ENCODE assay signal across 18 mouse cellular contexts in the genomic region with DNA sequence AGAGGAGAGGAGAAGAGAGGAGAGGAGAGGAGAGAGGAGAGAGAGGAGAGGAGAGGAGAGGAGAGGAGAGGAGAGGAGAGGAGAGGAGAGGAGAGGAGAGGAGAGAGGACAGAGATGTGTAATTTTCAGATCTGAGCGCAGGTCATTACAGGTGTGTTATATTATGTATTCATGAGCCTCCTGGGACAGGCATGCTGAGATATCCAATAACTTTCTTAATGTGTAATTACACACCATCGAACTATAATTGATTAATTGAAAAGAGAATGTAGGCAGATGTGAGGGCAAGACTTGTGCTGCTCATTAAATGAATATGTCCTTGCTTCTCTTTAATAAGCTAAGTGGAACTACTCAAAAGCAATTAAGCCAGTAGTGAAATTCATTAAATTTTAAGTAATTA.
"Had no signal": no experiment of that assay in that cellular context is flagged by ENCODE, and none has a peak within 500 bp of the region (broad histone marks: within the 10 kb centered on the region; RNA-seq: fewer than 3 reads in every experiment).

No protein-coding gene starts in this region.

- H3K4me2 ChIP-seq: lung, embryonic 14.5 days; midbrain, embryonic 12.5 days; neural tube, embryonic 12.5 days had no signal

- H3K36me3 ChIP-seq: midbrain, embryonic 10.5 days; midbrain, embryonic 12.5 days; neural tube, embryonic 12.5 days had no signal

- H3K27me3 ChIP-seq: midbrain, embryonic 12.5 days had no signal

- H3K4me3 ChIP-seq: midbrain, embryonic 10.5 days; midbrain, embryonic 12.5 days; myocyte; neural tube, embryonic 12.5 days had no signal

- DNase-seq: lung, adult 18-20 months; lung, embryonic 14.5 days; lung, postnatal 10 days; lung, postnatal 4 days; midbrain, embryonic 14.5 days; retina, postnatal 1 day; right cerebral cortex, adult 18-20 months; right cerebral cortex, postnatal 25 days; right cerebral cortex, postnatal 4 days; spleen, adult 18-20 months; thymus, adult 18-20 months; thymus, postnatal 14 days; thymus, postnatal 36 days had no signal

- H3K9ac ChIP-seq: liver, embryonic 14.5 days; lung, embryonic 14.5 days; midbrain, embryonic 12.5 days; neural tube, embryonic 12.5 days had no signal

- H3K27ac ChIP-seq: liver, embryonic 14.5 days; midbrain, embryonic 10.5 days; midbrain, embryonic 12.5 days; neural tube, embryonic 12.5 days had no signal

- H3K9me3 ChIP-seq: midbrain, embryonic 10.5 days; midbrain, embryonic 12.5 days; neural tube, embryonic 12.5 days had no signal
